Mouse (Mus musculus) forebrain, embryonic 10.5 days (tissue): Measurements from ENCODE around the gene Wfdc9. TPM values are rescaled to one million over a fixed set of nuclear protein-coding genes. Genes with fewer than 3 reads are reported as not detected.
A peak's percentile ranks its signal among the peaks of the same experiment; 100 is the strongest.

Experiments used
- DNase-seq: peaks from one replicate; pipeline ENCODE4 v3.0.0-alpha.2; 2017; ENCODE audit warnings: low spot score; ENCODE audit errors: extremely low spot score
- H3K27ac ChIP-seq: fragments of 300-500 bp; sonication (generic); 2 replicates; pipeline ENCODE4 v1.5.1; 2016; ENCODE audit warnings: mild to moderate bottlenecking
- H3K27me3 ChIP-seq: fragments of 300-500 bp; sonication (generic); 2 replicates; pipeline ENCODE4 v1.6.1; 2016; ENCODE audit warnings: mild to moderate bottlenecking; ENCODE audit not compliant: poor library complexity, severe bottlenecking
- H3K36me3 ChIP-seq: fragments of 300-500 bp; sonication (generic); replicated peaks from 2 replicates; pipeline ENCODE4 v1.6.1; 2016; ENCODE audit warnings: mild to moderate bottlenecking, moderate library complexity
- H3K4me1 ChIP-seq: fragments of 300-500 bp; sonication (generic); 2 replicates; pipeline ENCODE4 v1.6.1; 2016
- H3K4me3 ChIP-seq: fragments of 300-500 bp; sonication (generic); 2 replicates; pipeline ENCODE4 v1.5.1; 2016; ENCODE audit warnings: mild to moderate bottlenecking, moderate library complexity
- H3K9me3 ChIP-seq: fragments of 300-500 bp; sonication (generic); 2 replicates; pipeline ENCODE4 v1.6.1; 2016; ENCODE audit warnings: mild to moderate bottlenecking, moderate library complexity
- WGBS: fragments of 180-500 bp; shearing (Covaris S2); methylation state at CpG from one replicate; pipeline ENCODE4 v1.1.7; 2016; 5-methylcytosine and 5-hydroxymethylcytosine counted together
- polyA plus RNA-seq: library from polyadenylated mRNA; unstranded; fragments of >200 nt; fragmentation: Nextera tagmentation; extraction: Ambion mirVana; gene quantifications from 2 replicates; pipeline ENCODE4 v1.2.1, GENCODE M21; 2016

Gene Wfdc9
- not detected in 2 replicates for polyA plus RNA-seq

DNA sequence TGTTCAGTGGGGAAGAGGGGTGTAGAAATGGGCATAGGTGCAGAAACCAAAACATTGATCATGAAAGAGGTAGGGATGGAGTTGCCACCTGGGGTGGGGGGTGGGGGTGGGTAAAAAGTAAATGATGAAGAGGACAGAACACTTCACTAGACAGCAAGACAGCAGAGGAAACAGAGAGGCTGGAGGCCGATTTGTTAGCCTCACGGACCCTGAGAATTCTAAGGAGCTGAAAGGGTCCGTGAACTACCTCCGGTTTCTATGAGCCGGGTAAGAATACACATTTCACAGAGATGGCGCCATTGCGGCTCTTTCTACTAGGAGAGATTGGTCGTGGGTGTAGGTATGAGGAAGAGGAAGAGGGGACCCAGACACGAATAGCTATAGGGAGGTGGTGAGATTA lies at the start of gene Wfdc9:
Gene Wfdc9 (minus strand): TSS at position 101 of the 400 bp plus-strand sequence.
- WGBS = 88% methylated on average over 9 of the region's 9 CpGs
- no peaks in the 10 kb centered on the region for H3K36me3 ChIP-seq
- no peak within 1 kb of the TSS for H3K4me3 ChIP-seq
- no peaks in the 10 kb centered on the region for H3K9me3 ChIP-seq
- H3K27me3 ChIP-seq = no peaks in the 10 kb centered on the region
- DNase-seq = no peak
- no peak within 1 kb of the TSS for H3K27ac ChIP-seq
- peaks cover 3% of the 10 kb centered on the region; the same call in 1 of the 2 replicates for H3K4me1 ChIP-seq

DNA sequence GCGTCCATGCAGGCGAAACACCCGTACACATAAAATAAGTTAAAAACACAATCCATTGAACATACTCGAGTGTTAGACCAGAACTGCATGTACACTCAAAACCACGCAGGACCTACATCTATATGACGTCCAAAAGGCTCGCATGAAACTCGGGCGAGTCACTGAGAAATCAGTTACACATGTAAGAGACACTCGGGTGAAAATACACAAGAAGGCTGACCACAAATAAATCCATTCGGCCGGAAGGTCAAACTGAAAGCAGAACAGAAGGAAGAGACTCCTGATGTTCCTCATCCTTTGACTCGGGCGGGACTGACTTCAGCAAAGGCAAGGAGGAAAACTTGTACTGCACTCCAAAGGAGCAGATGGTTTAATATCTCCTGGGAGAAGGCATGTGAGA lies 49.6 kb upstream of the Wfdc9 start:
- Histone ChIP-seq H3K27ac (no peak overlapping the region), H3K27me3 (no peaks in the 10 kb centered on the region), H3K9me3 (no peaks in the 10 kb centered on the region), H3K4me1 (no peaks in the 10 kb centered on the region), H3K36me3 (no peaks in the 10 kb centered on the region), H3K4me3 (no peak overlapping the region)
- WGBS = 92% methylated on average over 14 of the region's 14 CpGs
- no peak for DNase-seq

DNA sequence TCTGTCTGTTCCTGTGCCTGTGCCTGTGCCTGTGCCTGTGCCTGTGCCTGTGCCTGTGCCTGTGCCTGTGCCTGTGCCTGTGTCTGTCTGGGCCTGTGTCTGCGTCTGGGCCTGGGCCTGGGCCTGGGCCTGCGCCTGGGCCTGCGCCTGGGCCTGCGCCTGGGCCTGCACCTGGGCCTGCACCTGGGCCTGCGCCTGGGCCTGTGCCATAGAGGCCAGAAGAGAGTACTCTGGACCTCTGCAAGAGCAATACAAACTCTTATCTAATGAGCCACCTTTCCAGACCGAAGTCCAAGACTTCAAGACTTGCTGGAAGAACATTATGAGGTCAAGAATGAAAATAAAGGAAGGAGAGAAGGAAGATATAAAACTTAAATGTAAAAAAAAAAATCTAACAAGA lies 48.9 kb upstream of the Wfdc9 start:
- H3K4me3 ChIP-seq = no peak overlapping the region
- no peaks in the 10 kb centered on the region for H3K4me1 ChIP-seq
- no peaks in the 10 kb centered on the region for H3K9me3 ChIP-seq
- H3K27me3 ChIP-seq = no peaks in the 10 kb centered on the region
- no peaks in the 10 kb centered on the region for H3K36me3 ChIP-seq
- no peak for DNase-seq
- WGBS = 91% methylated on average over 6 of the region's 6 CpGs
- no peak overlapping the region for H3K27ac ChIP-seq

DNA sequence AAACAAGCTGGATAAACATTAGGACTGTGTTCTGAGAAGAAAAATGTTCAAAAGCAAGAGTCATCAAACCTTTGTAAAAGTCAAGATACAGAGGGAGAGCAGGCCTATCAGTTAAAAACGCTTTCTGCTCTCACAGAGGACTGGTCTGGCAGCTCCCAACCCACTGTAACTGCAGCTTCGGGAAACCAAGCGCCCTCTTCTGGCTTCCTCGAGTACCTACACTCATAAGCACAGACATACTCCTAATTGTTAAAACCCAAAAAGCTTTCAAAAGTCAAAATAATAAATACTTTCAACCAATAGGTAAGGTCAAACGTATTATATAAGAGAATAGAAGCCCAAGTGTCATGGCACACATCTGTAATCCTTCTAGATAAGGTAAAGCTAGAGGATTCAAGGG lies 47.9 kb upstream of the Wfdc9 start:
- WGBS = 76% methylated on average over 5 of the region's 5 CpGs
- H3K9me3 ChIP-seq = no peaks in the 10 kb centered on the region
- DNase-seq = no peak
- H3K36me3 ChIP-seq = no peaks in the 10 kb centered on the region
- no peak overlapping the region for H3K4me3 ChIP-seq
- H3K4me1 ChIP-seq = no peaks in the 10 kb centered on the region
- no peak overlapping the region for H3K27ac ChIP-seq
- no peaks in the 10 kb centered on the region for H3K27me3 ChIP-seq

DNA sequence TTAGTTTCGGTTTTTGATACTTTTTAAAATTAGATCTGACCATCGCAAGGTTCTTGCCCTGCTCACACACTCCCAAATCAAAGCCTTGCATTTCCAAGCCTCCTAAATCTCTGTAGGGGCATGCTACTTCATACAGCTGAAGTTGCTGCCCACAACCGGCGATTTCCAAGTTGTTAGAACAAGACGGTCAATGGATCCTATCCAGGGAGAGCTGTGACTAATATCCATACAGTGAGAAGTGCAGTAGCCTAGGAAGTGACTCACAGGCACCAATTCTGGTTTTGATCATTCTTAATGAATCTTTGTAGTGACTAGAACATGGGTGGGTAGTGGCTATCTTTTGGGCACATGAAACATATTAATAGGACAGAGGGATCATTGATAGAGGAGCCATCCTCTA lies 45.4 kb upstream of the Wfdc9 start:
- H3K27me3 ChIP-seq = no peaks in the 10 kb centered on the region
- no peak for DNase-seq
- whole genome bisulfite sequencing = 93% methylated on average over 5 of the region's 5 CpGs
- H3K36me3 ChIP-seq = no peaks in the 10 kb centered on the region
- H3K27ac ChIP-seq = no peak overlapping the region
- no peaks in the 10 kb centered on the region for H3K4me1 ChIP-seq
- H3K4me3 ChIP-seq = no peak overlapping the region
- no peaks in the 10 kb centered on the region for H3K9me3 ChIP-seq

DNA sequence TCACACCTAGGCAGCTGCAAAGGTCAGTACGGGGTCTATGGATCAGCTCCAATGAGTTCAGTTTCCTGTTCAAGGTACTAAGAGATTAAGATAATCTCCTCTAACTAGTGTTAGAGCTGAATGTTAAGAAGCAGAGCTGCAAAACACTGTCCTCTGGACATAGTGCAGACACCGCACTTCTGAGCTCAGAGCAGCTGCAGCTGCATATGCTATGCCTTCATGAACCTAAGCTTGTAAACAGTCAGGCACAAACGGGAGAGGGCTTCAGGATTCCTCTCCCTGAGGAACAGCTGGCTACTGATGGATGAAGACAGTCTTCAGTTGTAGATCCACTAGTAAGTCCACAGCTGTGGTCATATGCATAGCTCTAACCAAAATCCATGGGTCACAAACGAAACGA lies 44.6 kb upstream of the Wfdc9 start:
- Histone ChIP-seq H3K4me1 (no peaks in the 10 kb centered on the region), H3K27me3 (no peaks in the 10 kb centered on the region), H3K27ac (no peak overlapping the region), H3K36me3 (no peaks in the 10 kb centered on the region), H3K4me3 (no peak overlapping the region), H3K9me3 (no peaks in the 10 kb centered on the region)
- DNase-seq = no peak
- 83% methylated on average over 5 of the region's 5 CpGs for WGBS

DNA sequence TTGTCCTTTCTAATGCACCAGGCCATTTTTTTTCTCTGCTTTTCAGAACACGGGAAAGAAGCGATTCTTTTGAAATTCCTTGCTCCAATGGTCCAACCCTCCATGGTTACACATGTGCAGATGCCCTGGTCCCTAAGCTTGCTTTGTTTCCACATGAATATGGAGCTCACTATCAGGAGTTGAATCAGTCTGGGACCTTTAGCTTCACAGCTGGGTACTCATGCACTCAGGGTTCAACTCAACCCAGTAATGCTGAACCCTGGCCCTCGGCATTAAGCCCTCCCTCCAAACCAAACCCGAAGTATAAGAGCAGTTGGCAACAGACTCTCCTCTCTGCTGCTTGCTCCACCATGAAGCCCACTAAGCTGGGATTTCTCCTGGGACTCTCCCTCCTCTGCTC lies 41.8 kb upstream of the Wfdc9 start, which contains the start of gene Spint4:
Gene Spint4 (plus strand): TSS at position 301 of the 400 bp plus-strand sequence.
- Histone ChIP-seq H3K27ac (no peak within 1 kb of the TSS), H3K4me1 (no peaks in the 10 kb centered on the region), H3K9me3 (no peaks in the 10 kb centered on the region), H3K27me3 (no peaks in the 10 kb centered on the region), H3K36me3 (no peaks in the 10 kb centered on the region), H3K4me3 (no peak within 1 kb of the TSS)
- 89% methylated on average over 4 of the region's 4 CpGs for WGBS
- no peak for DNase-seq

DNA sequence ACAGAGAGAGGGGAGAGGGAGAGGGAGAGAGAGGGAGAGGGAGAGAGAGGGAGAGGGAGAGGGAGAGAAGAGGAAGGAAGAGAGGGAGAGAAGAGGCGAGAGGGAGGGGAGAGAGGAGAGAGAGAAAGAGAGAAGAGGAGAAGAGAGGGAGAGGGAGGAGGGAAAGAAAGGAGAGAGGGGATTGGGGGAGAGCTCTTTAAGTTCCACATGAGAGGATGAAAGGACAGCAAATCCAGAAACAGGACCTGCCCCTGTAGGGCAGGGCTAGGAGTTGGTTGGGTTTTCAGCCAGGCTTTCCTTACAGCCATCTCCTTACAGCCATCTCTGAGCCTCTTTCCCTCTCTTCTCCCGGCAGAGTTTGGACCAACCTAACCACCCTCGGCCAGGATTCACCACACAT lies 28.4 kb upstream of the Wfdc9 start, which contains the start of gene Wfdc13:
Gene Wfdc13 (plus strand): TSS at position 301 of the 400 bp plus-strand sequence.
- WGBS = 69% methylated on average over 3 of the region's 3 CpGs
- no peaks in the 10 kb centered on the region for H3K27me3 ChIP-seq
- no peak for DNase-seq

DNA sequence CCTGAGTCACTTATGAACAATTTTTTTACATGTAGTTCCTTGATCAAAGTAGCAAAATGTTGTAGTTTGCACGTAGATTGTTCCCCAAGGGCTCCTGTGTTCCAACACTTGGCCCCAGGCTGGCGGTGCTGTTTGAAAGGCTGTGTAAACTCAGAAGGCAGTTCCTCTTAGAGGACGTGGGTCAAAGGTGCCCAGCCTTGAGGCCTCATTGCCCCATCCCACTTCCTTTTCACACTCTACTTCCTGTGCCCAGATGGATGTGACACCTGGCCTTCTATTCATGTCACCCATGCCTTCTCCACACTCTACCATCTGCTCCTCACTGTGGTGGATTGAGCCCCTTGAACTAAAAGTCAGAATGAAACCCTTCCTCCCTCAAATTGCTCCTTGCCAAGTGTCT lies 23.5 kb upstream of the Wfdc9 start:
- Histone ChIP-seq H3K27me3 (no peaks in the 10 kb centered on the region), H3K4me1 (peaks cover 10% of the 10 kb centered on the region), H3K9me3 (no peaks in the 10 kb centered on the region), H3K36me3 (no peaks in the 10 kb centered on the region), H3K27ac (no peak overlapping the region), H3K4me3 (no peak overlapping the region)
- 71% methylated on average over 3 of the region's 3 CpGs for WGBS
- no peak for DNase-seq

More for the DNA sequence above, 28.4 kb upstream of the Wfdc9 start, which contains the start of gene Wfdc13:
- Histone ChIP-seq H3K4me1 (no peaks in the 10 kb centered on the region), H3K27ac (no peak within 1 kb of the TSS), H3K4me3 (no peak within 1 kb of the TSS), H3K36me3 (no peaks in the 10 kb centered on the region), H3K9me3 (no peaks in the 10 kb centered on the region)

DNA sequence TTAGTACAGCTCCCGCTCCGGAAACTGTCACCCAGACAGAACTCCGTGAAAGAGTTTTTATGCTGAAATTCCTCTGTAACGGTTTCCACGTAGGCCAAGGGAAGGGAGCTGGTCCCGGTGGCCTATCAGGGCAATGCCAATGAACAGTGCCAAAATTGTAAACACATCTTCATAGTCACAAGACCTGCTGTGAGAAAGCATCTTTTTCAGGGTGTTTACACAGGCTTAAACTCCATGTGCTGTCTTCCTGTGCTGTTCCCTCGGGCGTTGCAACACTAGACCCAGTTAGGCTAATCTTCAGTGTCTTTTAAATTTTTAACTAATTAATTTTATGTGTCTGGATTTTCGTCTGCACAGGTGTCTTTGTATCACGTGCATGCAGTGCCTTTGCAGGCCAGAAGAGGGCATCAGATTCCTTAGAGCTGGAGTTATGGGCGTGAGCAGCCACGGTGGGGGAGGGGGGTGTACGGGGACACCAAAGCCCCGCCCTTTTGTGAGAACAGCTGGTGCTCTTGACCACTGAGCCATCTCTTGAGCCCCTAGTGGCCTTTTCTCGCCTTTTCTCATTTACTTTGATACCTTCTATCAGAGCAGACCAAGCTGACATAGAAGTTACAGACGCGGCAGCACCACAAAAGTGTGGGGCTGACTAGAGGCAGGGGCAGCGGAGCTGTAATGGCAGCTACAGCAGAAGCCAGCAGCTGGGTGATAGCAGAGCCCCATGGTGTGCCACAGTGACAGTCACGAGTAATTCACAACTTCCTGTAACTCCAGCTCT lies 22.7 kb upstream of the Wfdc9 start:
- peaks cover 10% of the 10 kb centered on the region for H3K4me1 ChIP-seq
- WGBS = 28% methylated on average over 19 of the region's 19 CpGs
- no peaks in the 10 kb centered on the region for H3K27me3 ChIP-seq
- H3K9me3 ChIP-seq = no peaks in the 10 kb centered on the region
- DNase-seq = peak; percentile 79
- 0 out of 2 replicates have a peak overlapping the region, but pooled peaks have one; percentile 35 for H3K27ac ChIP-seq
- no peaks in the 10 kb centered on the region for H3K36me3 ChIP-seq
- peak overlapping the region; percentile 44 for H3K4me3 ChIP-seq

DNA sequence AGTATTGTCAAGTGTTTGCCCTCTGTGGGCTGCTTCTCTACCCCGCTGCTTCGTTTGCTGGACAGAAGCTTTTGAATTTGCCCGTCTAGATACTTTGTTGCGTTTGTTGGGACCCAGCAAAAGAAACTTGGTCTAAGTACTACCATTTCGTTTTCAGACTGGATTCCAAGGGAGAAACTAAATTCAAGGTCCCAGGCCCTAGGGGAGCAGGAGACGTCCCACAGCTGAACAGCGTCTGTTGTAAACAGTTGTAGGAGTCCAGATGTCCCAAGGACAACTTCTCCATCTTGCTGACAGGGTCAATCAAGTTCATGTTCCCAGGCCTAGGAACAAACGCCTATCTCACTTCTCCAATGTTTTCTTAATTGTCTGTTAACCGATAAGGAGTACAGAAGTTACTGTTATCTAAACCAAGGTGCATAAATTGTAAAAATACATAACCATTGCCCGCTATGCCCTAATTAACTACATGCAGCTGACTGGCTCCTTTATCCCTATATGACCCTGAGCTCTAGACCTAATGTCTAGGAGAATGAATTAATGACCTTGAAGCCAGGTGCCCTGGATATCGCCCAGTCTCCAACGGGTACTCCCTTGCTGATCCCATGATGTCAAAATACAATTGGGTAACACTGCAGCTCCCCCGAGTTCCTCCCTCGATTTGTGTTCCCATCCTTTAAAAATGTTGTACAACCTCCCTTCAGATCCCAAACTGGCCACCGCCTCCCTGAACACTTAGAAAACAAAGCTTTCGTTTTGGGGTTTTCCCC lies 20.7 kb upstream of the Wfdc9 start:
- no peak for DNase-seq
- WGBS = 89% methylated on average over 16 of the region's 16 CpGs
- Histone ChIP-seq H3K9me3 (no peaks in the 10 kb centered on the region), H3K27me3 (no peaks in the 10 kb centered on the region), H3K27ac (no peak overlapping the region), H3K4me1 (peaks cover 10% of the 10 kb centered on the region), H3K36me3 (no peaks in the 10 kb centered on the region), H3K4me3 (no peak overlapping the region)

DNA sequence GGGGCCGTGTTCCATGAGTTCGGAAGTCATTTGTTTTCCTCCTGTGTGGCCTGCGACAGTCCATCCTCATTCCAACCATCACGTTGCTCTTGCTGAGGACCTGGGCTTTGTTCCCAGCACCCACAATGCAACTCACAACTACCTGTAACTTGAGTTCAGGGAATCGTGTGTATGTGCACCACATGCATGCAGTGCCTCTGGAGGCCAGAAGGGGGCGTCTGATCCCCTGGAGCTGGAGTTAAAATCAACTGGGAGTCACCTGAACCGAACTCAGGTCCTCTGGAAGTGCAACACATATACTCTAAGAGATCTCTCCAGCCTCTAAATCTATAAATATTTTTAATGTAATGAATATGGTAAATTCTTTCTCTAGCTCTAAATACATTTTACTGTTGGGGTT lies 19.7 kb upstream of the Wfdc9 start:
- peaks cover 10% of the 10 kb centered on the region for H3K4me1 ChIP-seq
- no peaks in the 10 kb centered on the region for H3K27me3 ChIP-seq
- H3K27ac ChIP-seq = no peak overlapping the region
- no peak overlapping the region for H3K4me3 ChIP-seq
- H3K36me3 ChIP-seq = no peaks in the 10 kb centered on the region
- no peaks in the 10 kb centered on the region for H3K9me3 ChIP-seq
- no peak for DNase-seq
- WGBS = 76% methylated on average over 7 of the region's 7 CpGs

DNA sequence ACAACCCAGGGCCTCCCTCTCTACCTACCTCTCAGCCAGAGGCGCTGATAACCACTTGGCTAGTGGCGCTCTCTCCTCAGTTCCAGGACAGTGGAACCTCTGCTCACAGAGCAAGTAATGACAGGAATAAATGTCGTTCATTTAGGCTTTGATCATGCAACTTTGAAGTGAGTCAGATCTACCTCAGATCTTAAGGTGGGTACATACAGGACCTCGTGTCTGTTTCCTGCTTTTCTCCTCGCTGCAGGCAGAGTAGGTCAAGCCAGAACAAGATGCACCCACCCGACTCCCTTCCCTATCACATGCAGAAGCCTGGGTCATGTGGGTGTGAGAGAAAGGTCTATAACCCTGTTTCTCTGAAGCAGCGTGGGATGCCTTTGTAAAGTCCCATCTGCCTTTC lies 17.6 kb upstream of the Wfdc9 start, which contains the start of gene Wfdc11:
Gene Wfdc11 (minus strand): TSS at position 101 of the 400 bp plus-strand sequence.
- Histone ChIP-seq H3K27ac (no peak within 1 kb of the TSS), H3K9me3 (no peaks in the 10 kb centered on the region; the same call in 1 of the 2 replicates), H3K4me3 (no peak within 1 kb of the TSS), H3K36me3 (no peaks in the 10 kb centered on the region), H3K4me1 (peaks cover 5% of the 10 kb centered on the region), H3K27me3 (no peaks in the 10 kb centered on the region)
- DNase-seq = no peak
- WGBS = 84% methylated on average over 7 of the region's 7 CpGs
